Mouse (Mus musculus): ENCODE measurements at regions not wholly inside any gene's neighbourhood (a gene's known extent, or its start where the extent isn't known, plus 50 kb on each side); places are given as distances from the start of the nearest gene placed in this dataset.

GRCm38 (mm10) chr16:87295727-87296126, 58.3 kb upstream of the N6amt1 start:
- no peak for DNase-seq (ENCODE audit: low read depth)

- DNase-seq (ENCODE audit: low read depth): no peak
These were observed 61.2 kb upstream of the N6amt1 start for GRCm38 (mm10) chr16:87292826-87293225.

GRCm38 (mm10) chr16:87291716-87292115, 62.3 kb upstream of the N6amt1 start:
- no peak for DNase-seq (ENCODE audit: low read depth)

GRCm38 (mm10) chr16:87285639-87286038, 68.3 kb upstream of the N6amt1 start:
- DNase-seq (ENCODE audit: low read depth): no peak

GRCm38 (mm10) chr16:87284835-87285510, 69.0 kb upstream of the N6amt1 start:
- peak; percentile 40 for DNase-seq (ENCODE audit: low read depth)

- DNase-seq (ENCODE audit: low read depth): no peak
These were observed 75.5 kb upstream of the N6amt1 start for GRCm38 (mm10) chr16:87278518-87278917.

- DNase-seq (ENCODE audit: low read depth): no peak
These were observed 81.6 kb upstream of the N6amt1 start for GRCm38 (mm10) chr16:87272363-87272762.

- DNase-seq (ENCODE audit: low read depth): no peak
These were observed 85.8 kb upstream of the N6amt1 start for GRCm38 (mm10) chr16:87267954-87268804.

- DNase-seq (ENCODE audit: low read depth): no peak
These were observed 86.5 kb upstream of the N6amt1 start for GRCm38 (mm10) chr16:87267517-87267916.

- no peak for DNase-seq (ENCODE audit: low read depth)
These were observed 90.4 kb upstream of the N6amt1 start for GRCm38 (mm10) chr16:87263571-87263970.

- DNase-seq (ENCODE audit: low read depth): no peak
These were observed 90.9 kb upstream of the N6amt1 start for GRCm38 (mm10) chr16:87263041-87263440.

GRCm38 (mm10) chr16:87262497-87262896, 91.5 kb upstream of the N6amt1 start:
- no peak for DNase-seq (ENCODE audit: low read depth)

- DNase-seq (ENCODE audit: low read depth): no peak
These were observed 92.5 kb upstream of the N6amt1 start for GRCm38 (mm10) chr16:87261527-87261926.

GRCm38 (mm10) chr16:87254736-87255135, 99.2 kb upstream of the N6amt1 start:
- no peak for DNase-seq (ENCODE audit: low read depth)

- DNase-seq (ENCODE audit: low read depth): no peak
These were observed 103.5 kb upstream of the N6amt1 start for GRCm38 (mm10) chr16:87250531-87250930.

GRCm38 (mm10) chr16:87249903-87250302, 104.1 kb upstream of the N6amt1 start:
- DNase-seq (ENCODE audit: low read depth): peak; percentile 16

- DNase-seq (ENCODE audit: low read depth): peak; percentile 28
These were observed 105.4 kb upstream of the N6amt1 start for GRCm38 (mm10) chr16:87248501-87249030.

- peak; percentile 5 for DNase-seq (ENCODE audit: low read depth)
These were observed 107.8 kb upstream of the N6amt1 start for GRCm38 (mm10) chr16:87245933-87246791.

GRCm38 (mm10) chr16:87245441-87245840, 108.5 kb upstream of the N6amt1 start:
- DNase-seq (ENCODE audit: low read depth): no peak

- no peak for DNase-seq (ENCODE audit: low read depth)
These were observed 112.0 kb upstream of the N6amt1 start for GRCm38 (mm10) chr16:87242027-87242426.

- no peak for DNase-seq (ENCODE audit: low read depth)
These were observed 114.9 kb upstream of the N6amt1 start for GRCm38 (mm10) chr16:87239105-87239504.

- no peak for DNase-seq (ENCODE audit: low read depth)
These were observed 119.8 kb upstream of the N6amt1 start for GRCm38 (mm10) chr16:87234199-87234598.
